In the genomic region with DNA sequence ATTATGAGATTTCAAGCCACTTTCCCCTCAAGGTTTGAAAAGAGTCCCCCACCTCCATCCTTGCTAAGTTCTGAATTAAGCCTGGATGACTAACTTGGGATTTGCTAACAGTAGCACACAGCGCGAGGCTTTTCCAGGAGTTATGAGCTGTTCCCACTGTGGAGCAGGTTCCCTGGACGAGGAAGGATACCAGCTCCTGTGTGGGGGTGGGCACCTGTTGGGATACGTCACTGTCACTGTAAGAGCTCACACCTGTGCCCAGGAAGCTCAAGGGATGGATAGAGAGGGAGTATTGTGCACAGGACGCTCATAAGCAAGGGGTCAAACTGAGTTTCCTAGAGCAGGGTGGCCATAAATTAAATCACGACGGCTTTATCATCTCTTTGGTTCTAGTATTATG, we compare ENCODE assay signal across 16 mouse cellular contexts.
"Had no signal": no experiment of that assay in that cellular context is flagged by ENCODE, and none has a peak within 500 bp of the region (broad histone marks: within the 10 kb centered on the region; RNA-seq: fewer than 3 reads in every experiment).

No protein-coding gene starts in this region.

- H3K9me3 ChIP-seq: neural tube, embryonic 12.5 days; neural tube, embryonic 13.5 days; neural tube, embryonic 15.5 days; stomach, embryonic 15.5 days had no signal

- H3K27me3 ChIP-seq: neural tube, embryonic 12.5 days; neural tube, embryonic 13.5 days; neural tube, embryonic 15.5 days; stomach, embryonic 15.5 days had no signal

- H3K9ac ChIP-seq: neural tube, embryonic 12.5 days; neural tube, embryonic 13.5 days; neural tube, embryonic 15.5 days; stomach, embryonic 15.5 days had no signal

- H3K4me3 ChIP-seq: neural tube, embryonic 12.5 days; neural tube, embryonic 13.5 days; neural tube, embryonic 15.5 days; stomach, embryonic 15.5 days had no signal

- H3K36me3 ChIP-seq: stomach, embryonic 15.5 days had no signal

- H3K4me1 ChIP-seq: neural tube, embryonic 12.5 days; neural tube, embryonic 15.5 days; stomach, embryonic 15.5 days had no signal

- H3K4me2 ChIP-seq: neural tube, embryonic 12.5 days; neural tube, embryonic 13.5 days; neural tube, embryonic 15.5 days; stomach, embryonic 15.5 days had no signal

- DNase-seq: right cerebral cortex, adult 18-20 months; right cerebral cortex, postnatal 14 days; right cerebral cortex, postnatal 25 days; right cerebral cortex, postnatal 4 days; spleen, adult 18-20 months; thymus, adult 18-20 months; thymus, adult 2 months; thymus, postnatal 14 days; thymus, postnatal 25 days; thymus, postnatal 36 days; thymus, postnatal 4 days had no signal

- H3K27ac ChIP-seq: neural tube, embryonic 12.5 days; neural tube, embryonic 13.5 days; neural tube, embryonic 15.5 days; stomach, embryonic 15.5 days; stomach, postnatal 0 days had no signal
